Mouse (Mus musculus) E14TG2a.4 (cell line): ENCODE data around the gene Cpne6.

ENCODE experiments used
- CTCF ChIP-seq: conservative IDR thresholded peaks from 2 replicates; pipeline ENCODE4 v1.5.1; 2014; ENCODE audit warnings: low read length
- NANOG ChIP-seq: IDR thresholded peaks from 2 replicates; pipeline ENCODE4 v1.6.1; 2014; ENCODE audit warnings: borderline replicate concordance, low read length, mixed read lengths

DNA sequence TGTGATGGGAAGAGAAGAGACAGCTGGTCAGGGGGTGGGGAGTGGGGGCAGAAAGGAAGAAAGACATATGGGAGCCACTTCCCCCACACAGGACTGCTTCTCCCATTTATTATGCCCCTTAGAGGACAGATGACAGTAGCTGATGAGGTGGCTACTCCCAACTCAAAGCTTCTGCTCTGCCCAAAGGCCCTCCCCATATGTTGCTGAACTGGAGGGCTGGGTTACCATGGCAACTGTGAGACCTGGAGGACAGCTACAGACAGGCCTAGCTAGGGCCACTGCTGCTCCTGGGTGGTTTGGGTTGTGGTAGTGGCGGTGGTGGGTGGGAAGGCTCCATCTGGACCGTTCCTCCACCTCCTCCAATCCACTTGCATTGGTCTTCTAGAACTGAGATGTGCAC, 8.7 kb downstream of the Cpne6 start:
- TF ChIP-seq CTCF (no peak), NANOG (no peak)
